Mouse (Mus musculus): ENCODE results near the gene Barx2. TPM values are rescaled to one million over a fixed set of nuclear protein-coding genes. Genes with fewer than 3 reads are reported as not detected.

Barx2 gene
- polyA plus RNA-seq, 1 experiment from 2014 or later: not detected

DNA sequence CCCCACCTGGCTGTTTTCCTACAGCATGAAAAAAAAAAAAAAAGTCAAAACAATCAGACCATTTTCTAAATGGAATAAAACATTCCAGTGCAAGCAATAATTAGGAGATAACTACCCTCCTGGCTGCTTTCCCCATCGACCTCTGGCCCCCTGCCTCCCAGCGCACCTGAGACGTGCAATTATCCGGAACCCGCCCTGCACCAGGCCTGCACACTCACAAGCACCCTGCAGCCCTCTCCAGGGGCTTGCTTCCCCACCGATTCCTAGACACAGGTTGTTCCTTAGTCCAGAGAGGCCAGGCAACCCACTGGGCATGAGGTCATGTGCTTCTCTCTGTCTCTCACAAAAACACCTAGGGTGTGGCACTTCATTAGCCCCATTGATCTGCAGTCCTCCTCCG lies 63.9 kb downstream of the Barx2 start:
- no peaks in the 10 kb centered on the region for H3K9me3 ChIP-seq
- no peak for ATAC-seq (ENCODE audit: low FRiP score)
- 83% methylated on average over 7 of the region's 7 CpGs for WGBS

DNA sequence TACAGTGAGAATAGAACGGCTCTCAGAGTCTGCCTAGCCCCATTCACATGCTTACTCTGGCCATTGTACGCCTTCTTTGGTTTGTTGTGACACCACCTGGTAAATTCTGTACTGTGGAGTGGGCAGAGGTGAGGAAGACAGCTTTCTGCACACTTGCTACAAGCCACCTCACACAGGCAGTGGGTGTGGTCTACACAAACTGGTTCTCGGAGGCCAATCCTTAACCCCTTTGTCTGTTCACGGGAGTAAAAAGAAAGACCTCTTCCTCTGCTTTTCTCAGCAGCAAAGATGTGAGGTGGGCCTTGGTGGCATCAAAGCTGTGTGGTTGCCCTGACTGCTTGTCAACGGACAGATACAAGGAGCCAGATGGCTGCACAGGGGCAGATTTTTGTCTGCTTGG lies 68.6 kb downstream of the Barx2 start:
- Histone ChIP-seq H3K4me3 (no peak overlapping the region), H3K4me2 (no peak overlapping the region), H3K27me3 (no peaks in the 10 kb centered on the region), H3K4me1 (replicated peaks) (no peaks in the 10 kb centered on the region), H3K9me3 (no peaks in the 10 kb centered on the region), H3K9ac (no peak overlapping the region), H3K36me3 (no peaks in the 10 kb centered on the region), H3K27ac (no peak overlapping the region)
- WGBS: 75% methylated on average over 5 of the region's 5 CpGs
- no peak for ATAC-seq (ENCODE audit: low FRiP score)

More for the DNA sequence above, 63.9 kb downstream of the Barx2 start:
- Histone ChIP-seq H3K4me2 (no peak overlapping the region), H3K4me3 (no peak overlapping the region), H3K27ac (no peak overlapping the region), H3K9ac (no peak overlapping the region), H3K27me3 (no peaks in the 10 kb centered on the region), H3K4me1 (replicated peaks) (no peaks in the 10 kb centered on the region), H3K36me3 (no peaks in the 10 kb centered on the region)

DNA sequence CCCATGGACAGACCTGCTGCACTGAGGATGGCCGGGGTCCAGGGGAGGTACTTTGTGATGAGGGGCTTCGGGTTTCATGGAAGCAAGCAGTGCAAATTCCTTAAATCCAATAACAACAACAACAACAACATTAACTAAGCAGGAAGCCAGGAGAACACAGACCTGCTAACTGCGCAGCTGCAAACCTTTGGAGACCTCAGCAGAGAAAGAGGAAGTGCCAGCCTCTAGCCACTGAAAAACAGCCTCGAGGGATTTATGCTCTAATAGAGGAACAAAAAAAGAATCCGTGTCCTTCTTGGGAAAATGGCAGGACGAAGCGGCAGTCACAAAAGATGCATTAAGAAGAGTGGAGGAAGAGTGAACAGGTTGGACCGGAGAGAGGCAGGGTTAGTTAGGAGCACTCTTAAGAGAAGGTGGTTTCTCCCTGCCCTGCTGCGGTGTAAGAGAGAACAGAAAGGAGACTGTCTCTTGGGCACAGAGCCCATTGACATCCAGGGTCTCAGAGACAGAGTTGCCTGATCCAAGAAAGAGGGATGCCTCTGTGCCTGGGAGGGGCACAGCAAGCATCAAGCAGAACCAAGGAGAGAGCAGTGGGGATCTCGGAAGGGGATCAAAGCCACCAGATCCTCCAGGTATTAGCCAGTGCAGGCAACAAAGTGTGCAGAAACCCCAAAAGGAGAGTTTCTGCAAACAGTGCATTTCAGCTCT lies 72.0 kb downstream of the Barx2 start:
- H3K4me3 ChIP-seq: no peak overlapping the region
- no peak for ATAC-seq (ENCODE audit: low FRiP score)
- no peaks in the 10 kb centered on the region for H3K27me3 ChIP-seq

DNA sequence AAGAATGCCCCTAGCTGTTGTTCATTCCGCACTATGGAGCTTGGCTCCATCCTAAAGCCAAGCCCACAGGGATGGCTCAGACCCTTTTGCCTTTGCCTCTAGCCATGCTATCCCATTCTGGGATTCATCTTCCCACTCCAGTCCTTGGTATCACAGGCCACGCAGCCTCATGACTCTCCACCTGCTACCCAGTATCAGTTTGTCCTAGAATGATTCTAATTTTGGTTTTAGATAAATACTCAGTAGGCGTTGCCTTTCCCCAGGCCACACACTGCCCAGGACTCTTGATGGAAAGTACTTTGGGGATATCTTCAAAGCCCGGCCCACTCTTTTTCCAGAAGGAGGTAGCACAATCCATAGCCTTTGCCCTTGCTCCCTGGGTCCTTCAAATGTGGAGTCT lies 72.7 kb downstream of the Barx2 start:
- no peak for ATAC-seq (ENCODE audit: low FRiP score)
- H3K9ac ChIP-seq: no peak overlapping the region
- H3K27ac ChIP-seq: no peak overlapping the region
- no peaks in the 10 kb centered on the region for H3K9me3 ChIP-seq
- H3K27me3 ChIP-seq: no peaks in the 10 kb centered on the region
- no peak overlapping the region for H3K4me3 ChIP-seq
- 91% methylated on average over 4 of the region's 4 CpGs for WGBS
- no peaks in the 10 kb centered on the region for H3K36me3 ChIP-seq
- H3K4me1 ChIP-seq (replicated peaks): no peaks in the 10 kb centered on the region
- H3K4me2 ChIP-seq: no peak overlapping the region

More for the DNA sequence above, 72.0 kb downstream of the Barx2 start:
- Histone ChIP-seq H3K9me3 (no peaks in the 10 kb centered on the region), H3K27ac (no peak overlapping the region), H3K36me3 (no peaks in the 10 kb centered on the region), H3K9ac (no peak overlapping the region), H3K4me2 (no peak overlapping the region), H3K4me1 (replicated peaks) (no peaks in the 10 kb centered on the region)
- WGBS: 72% methylated on average over 10 of the region's 10 CpGs

DNA sequence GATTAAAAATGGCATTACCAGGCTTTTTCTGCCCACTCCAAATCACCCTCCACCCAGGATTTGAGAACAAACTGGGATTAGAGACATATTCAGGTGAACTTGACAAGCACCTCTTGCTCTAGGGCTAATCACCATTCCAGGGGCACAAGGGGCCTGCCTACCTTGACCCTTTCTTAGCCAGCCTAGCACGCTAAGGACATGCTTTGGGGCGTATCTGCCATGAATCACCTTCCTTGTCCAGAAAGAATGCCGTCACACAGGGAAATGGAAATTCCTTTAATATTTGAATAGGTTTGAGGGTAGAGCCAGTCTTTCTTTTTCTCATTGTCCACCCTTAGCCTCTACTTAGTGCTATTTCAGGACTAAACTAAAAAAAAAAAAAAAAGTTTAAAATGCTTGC lies 73.2 kb downstream of the Barx2 start:
- H3K36me3 ChIP-seq: no peaks in the 10 kb centered on the region
- no peaks in the 10 kb centered on the region for H3K27me3 ChIP-seq
- no peak overlapping the region for H3K27ac ChIP-seq
- H3K4me3 ChIP-seq: no peak overlapping the region
- 93% methylated on average over 3 of the region's 3 CpGs for WGBS
- H3K4me2 ChIP-seq: no peak overlapping the region
- no peaks in the 10 kb centered on the region for H3K4me1 ChIP-seq (replicated peaks)
- no peak overlapping the region for H3K9ac ChIP-seq
- ATAC-seq (ENCODE audit: low FRiP score): no peak
- no peaks in the 10 kb centered on the region for H3K9me3 ChIP-seq

DNA sequence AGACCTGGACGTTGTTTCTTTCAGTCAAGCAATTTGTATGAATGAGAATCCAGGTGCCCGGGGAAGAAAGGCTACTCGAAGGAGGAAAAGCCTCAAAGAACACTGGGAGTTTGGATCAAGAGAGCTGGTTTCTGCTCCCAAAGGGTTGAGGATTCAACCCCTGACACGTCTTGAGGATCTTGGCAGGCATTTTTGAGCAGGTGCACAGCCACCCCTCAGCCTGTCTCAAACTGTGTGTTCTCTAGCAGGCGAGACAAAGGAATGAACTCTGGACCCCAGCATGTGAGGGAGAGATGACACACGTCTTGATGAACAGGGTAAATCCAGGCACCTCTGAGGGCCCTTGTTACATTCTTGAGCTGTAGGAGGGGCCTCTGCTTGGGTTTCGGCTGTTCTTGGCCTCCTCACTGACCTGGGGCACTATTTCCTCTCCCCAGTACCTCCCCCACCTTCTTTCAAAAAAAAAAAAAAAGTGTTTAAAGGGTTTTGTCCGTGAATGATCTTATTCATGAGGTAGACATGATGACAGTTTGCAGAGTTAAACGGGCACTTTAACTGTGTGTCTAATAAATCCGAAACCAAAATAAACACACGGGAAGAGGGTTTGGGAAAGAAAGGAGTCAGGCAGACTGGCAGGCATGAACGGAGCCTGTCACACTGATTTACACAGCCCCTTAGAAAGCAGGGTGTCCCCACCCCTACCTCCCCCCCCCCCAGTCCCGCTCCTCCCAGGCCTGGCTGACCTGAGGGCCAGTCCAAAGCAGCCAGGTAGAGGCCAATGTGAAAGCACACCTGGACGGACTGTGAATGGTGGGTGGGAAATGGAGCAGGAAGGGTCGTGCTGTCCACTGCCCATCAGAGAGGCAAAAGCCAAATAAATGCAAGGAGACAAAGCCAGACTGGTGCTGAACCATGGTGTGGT lies 73.9 kb downstream of the Barx2 start:
- Histone ChIP-seq H3K9ac (no peak overlapping the region), H3K4me3 (no peak overlapping the region), H3K27ac (no peak overlapping the region), H3K36me3 (no peaks in the 10 kb centered on the region), H3K27me3 (no peaks in the 10 kb centered on the region), H3K4me1 (replicated peaks) (no peaks in the 10 kb centered on the region), H3K9me3 (no peaks in the 10 kb centered on the region), H3K4me2 (no peak overlapping the region)
- no peak for ATAC-seq (ENCODE audit: low FRiP score)
- 52% methylated on average over 15 of the region's 15 CpGs for WGBS

DNA sequence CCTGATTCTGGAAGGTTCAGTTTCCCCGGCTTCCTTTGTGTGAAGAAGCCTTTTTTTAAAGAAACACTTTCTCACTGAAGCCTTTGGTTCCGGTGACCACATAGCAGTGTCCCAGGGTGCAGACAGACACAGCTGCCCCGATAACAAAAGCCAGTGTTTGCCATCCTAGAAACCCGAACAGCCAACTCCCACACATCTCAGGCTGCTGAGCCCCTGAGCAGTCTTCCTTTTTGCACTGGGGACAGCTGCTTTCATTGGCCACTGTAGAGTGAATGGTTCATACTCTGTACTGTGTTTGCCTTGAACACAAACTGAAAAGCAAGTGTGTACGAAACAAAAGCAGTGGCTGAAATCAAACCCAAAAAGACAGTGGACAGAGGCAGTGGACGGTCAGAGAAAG lies 75.2 kb downstream of the Barx2 start:
- 55% methylated on average over 6 of the region's 6 CpGs for WGBS
- no peak for ATAC-seq (ENCODE audit: low FRiP score)
- H3K27ac ChIP-seq: no peak overlapping the region
- H3K36me3 ChIP-seq: no peaks in the 10 kb centered on the region
- no peaks in the 10 kb centered on the region for H3K4me1 ChIP-seq (replicated peaks)
- H3K4me2 ChIP-seq: no peak overlapping the region
- H3K9me3 ChIP-seq: no peaks in the 10 kb centered on the region
- no peak overlapping the region for H3K4me3 ChIP-seq
- H3K27me3 ChIP-seq: no peaks in the 10 kb centered on the region
- no peak overlapping the region for H3K9ac ChIP-seq

DNA sequence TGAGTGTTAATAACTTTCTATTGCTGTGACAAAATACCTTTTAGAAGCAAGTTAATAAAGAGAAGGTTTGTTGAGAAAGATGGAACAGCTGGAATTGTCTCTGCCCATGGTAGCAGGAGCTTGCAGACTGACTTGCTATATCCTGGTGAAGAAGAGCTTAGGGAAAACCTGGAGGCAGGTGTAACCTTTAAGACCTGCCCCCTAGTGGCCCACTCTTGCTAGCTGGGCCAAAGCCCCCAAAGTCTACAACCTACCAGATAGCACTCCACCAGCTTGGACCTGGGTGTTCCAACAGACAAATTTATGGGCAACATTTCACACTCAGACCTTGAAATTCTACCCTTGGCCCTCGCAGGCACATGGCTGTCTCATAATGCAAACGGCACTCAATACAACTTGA lies 104.5 kb downstream of the Barx2 start:
- Histone ChIP-seq H3K4me2 (no peak overlapping the region), H3K9me3 (no peaks in the 10 kb centered on the region), H3K27me3 (no peaks in the 10 kb centered on the region), H3K4me1 (replicated peaks) (no peaks in the 10 kb centered on the region), H3K36me3 (no peaks in the 10 kb centered on the region), H3K9ac (no peak overlapping the region), H3K4me3 (no peak overlapping the region), H3K27ac (no peak overlapping the region)
- WGBS: 78% methylated on average over 2 of the region's 2 CpGs
- no peak for ATAC-seq (ENCODE audit: low FRiP score)

DNA sequence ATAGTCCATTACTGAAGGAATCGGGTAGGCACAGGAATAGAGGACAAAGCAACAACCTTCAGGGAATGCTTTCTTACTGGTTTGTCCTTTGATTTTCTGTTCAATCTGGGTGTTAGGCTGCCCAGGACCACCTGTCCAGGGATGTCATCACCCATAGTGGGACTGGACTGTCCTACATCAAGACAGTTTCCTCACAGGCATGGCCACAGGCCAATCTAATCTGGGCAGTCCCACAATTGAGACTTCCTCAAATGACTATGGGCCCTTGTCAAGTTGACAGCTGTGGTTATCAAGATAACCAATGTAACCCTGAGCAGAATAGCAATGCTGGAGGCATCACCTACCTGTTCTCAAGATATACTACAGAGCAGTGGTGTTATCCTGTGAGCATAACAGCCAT lies 110.6 kb downstream of the Barx2 start:
- WGBS: 97% methylated on average over 1 of the region's 1 CpGs

More for the DNA sequence above, 110.6 kb downstream of the Barx2 start:
- no peak overlapping the region for H3K9ac ChIP-seq
- no peaks in the 10 kb centered on the region for H3K9me3 ChIP-seq
- no peak overlapping the region for H3K4me3 ChIP-seq
- no peaks in the 10 kb centered on the region for H3K36me3 ChIP-seq
- H3K4me2 ChIP-seq: no peak overlapping the region
- ATAC-seq (ENCODE audit: low FRiP score): no peak
- no peaks in the 10 kb centered on the region for H3K4me1 ChIP-seq (replicated peaks)
- H3K27me3 ChIP-seq: no peaks in the 10 kb centered on the region
- no peak overlapping the region for H3K27ac ChIP-seq

Other genes with a start within 250 kb of the Barx2 start
- gene Arhgap32, start 202.7 kb upstream of the Barx2 start, polyA plus RNA-seq (2015; fragmentation: Nextera tagmentation; extraction: Ambion mirVana): 10.7 and 11.7 TPM in 2 replicates